Mouse (Mus musculus) ES-E14 (cell line): Measurements from ENCODE around the gene Robo4.

Source experiments
- CHD2 ChIP-seq: IDR thresholded peaks from 2 replicates; pipeline ENCODE4 v1.6.1; 2014; ENCODE audit warnings: mild to moderate bottlenecking, low read depth, low read length, inconsistent platforms
- MAFK ChIP-seq: IDR thresholded peaks from 2 replicates; pipeline ENCODE4 v1.6.1; 2014; ENCODE audit warnings: mild to moderate bottlenecking, low read depth, low read length, inconsistent platforms; ENCODE audit not compliant: insufficient read depth

DNA sequence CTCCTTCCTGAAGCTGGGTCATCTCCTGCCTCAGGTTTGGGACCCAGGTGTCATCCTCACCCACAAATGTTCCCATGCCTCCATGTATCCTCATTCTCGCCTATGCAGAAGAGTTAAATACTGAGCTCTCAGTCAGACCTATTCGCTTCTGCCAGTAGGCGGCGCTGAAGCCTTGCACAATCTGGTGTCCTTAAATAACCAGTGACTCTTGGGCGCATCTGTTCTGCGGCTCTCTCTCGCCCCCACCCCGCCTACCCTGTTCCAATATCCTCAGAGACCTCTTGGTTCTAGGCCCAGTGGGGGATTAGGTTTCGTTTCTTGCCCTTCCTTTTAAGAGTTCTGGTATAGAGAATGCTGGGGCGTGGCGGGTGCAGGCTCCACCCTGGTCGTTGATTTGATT is 28.9 kb downstream of the Robo4 start:
- TF ChIP-seq CHD2 (no peak), MAFK (no peak)
